In the genomic region with DNA sequence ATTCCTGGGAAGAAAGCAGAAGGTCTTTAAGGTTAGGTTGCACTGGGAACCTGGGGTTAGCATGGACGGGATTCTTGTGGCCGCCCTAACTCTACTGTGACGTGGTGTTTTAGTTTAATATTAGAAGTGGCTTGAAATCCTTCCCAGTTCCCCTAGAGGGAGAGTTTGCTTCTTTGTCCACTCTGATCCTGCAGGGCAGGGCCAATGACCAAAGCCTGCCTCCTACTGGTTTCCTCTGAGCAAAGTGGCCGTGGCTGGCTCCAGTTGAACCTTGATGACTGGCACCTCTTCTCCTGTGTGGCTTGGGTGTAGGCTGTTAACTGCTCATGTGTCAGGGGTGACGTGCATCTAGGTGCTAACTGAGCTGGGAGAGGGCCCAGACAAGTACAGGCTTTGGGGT, we compare ENCODE assay signal across 9 mouse cellular contexts. TPM values are rescaled to one million over a fixed set of nuclear protein-coding genes. Genes with fewer than 3 reads are reported as not detected.
A peak's percentile ranks its signal among the peaks of the same experiment; 100 is the strongest.
DNase-seq lines count a peak whose midpoint lies in the region; ATAC-seq and TF ChIP-seq lines count a peak whose summit lies in the region.
"Had no signal": no experiment of that assay in that cellular context is flagged by ENCODE, and none has a peak within 500 bp of the region (broad histone marks: within the 10 kb centered on the region; RNA-seq: fewer than 3 reads in every experiment).

No protein-coding gene starts in this region.

- no peak for TF ChIP-seq EP300 in liver, embryonic 14.5 days (IDR thresholded peaks at IDR 0.05; ENCODE audit: low read depth)

- peaks cover 24% of the 10 kb centered on the region; the same call in 1 of the 2 replicates for H3K36me3 ChIP-seq in heart, embryonic 10.5 days
- H3K36me3 ChIP-seq in liver, embryonic 14.5 days (replicated peaks; ENCODE audit: control insufficient read depth, insufficient read depth, low read depth), result no peaks in the 10 kb centered on the region
- H3K36me3 ChIP-seq in forebrain, embryonic 12.5 days (replicated peaks), result no peaks in the 10 kb centered on the region

- no peak overlapping the region for H3K4me2 ChIP-seq in liver, embryonic 14.5 days (ENCODE audit: low read depth)
- H3K4me2 ChIP-seq in forebrain, embryonic 12.5 days, result no peak overlapping the region
- H3K4me2 ChIP-seq: heart, embryonic 13.5 days had no signal

- H3K27me3 ChIP-seq in heart, embryonic 10.5 days (ENCODE audit: insufficient read depth, poor library complexity, severe bottlenecking), result no peaks in the 10 kb centered on the region
- no peaks in the 10 kb centered on the region for H3K27me3 ChIP-seq in liver, embryonic 14.5 days (ENCODE audit: control insufficient read depth, insufficient read depth, low read length)
- no peaks in the 10 kb centered on the region for H3K27me3 ChIP-seq in forebrain, embryonic 12.5 days
- H3K27me3 ChIP-seq: heart, embryonic 13.5 days had no signal

- peak overlapping the region; percentile 44 for H3K27ac ChIP-seq in heart, embryonic 10.5 days
- H3K27ac ChIP-seq in liver, embryonic 14.5 days, result no peak overlapping the region
- no peak overlapping the region for H3K27ac ChIP-seq in forebrain, embryonic 12.5 days
- H3K27ac ChIP-seq: heart, embryonic 13.5 days had no signal

- DNase-seq in heart, embryonic 10.5 days (ENCODE audit: low spot score), result no peak
- DNase-seq in heart, postnatal 25 days (ENCODE audit: low spot score), result no peak
- no peak for DNase-seq in liver, embryonic 14.5 days (ENCODE audit: low read depth in 3 of 3, low spot score in 3 of 3)
- DNase-seq in liver (no peak), NIH3T3 (ENCODE audit: low read depth) (peak; percentile 25)
- peak; percentile 44 to 65 for DNase-seq in kidney, postnatal 4 days
- DNase-seq: cerebellum, postnatal 10 days had no signal

- TF ChIP-seq CTCF in liver, embryonic 14.5 days (IDR thresholded peaks at IDR 0.05; ENCODE audit: low read depth), result peak; percentile 34

- WGBS in heart, embryonic 10.5 days, result 63% methylated on average over 5 of the region's 5 CpGs
- WGBS in liver, embryonic 14.5 days (ENCODE audit: insufficient replicate concordance), result 50% methylated on average over 5 of the region's 5 CpGs
- WGBS in forebrain, embryonic 12.5 days, result 65% methylated on average over 5 of the region's 5 CpGs

- H3K4me3 ChIP-seq in heart, embryonic 10.5 days, result no peak overlapping the region
- no peak overlapping the region for H3K4me3 ChIP-seq in liver, embryonic 14.5 days (ENCODE audit: insufficient read depth in 1 of 2, low read depth in 2 of 2, low read length in 2 of 2)
- no peak overlapping the region for H3K4me3 ChIP-seq in forebrain, embryonic 12.5 days (replicated peaks)
- H3K4me3 ChIP-seq: heart, embryonic 13.5 days had no signal

- no peak for ATAC-seq in liver, embryonic 14.5 days (ENCODE audit: insufficient read depth)
- ATAC-seq in forebrain, embryonic 12.5 days (ENCODE audit: low FRiP score), result no peak

- H3K4me1 ChIP-seq in heart, embryonic 10.5 days, result 0 out of 2 replicates have a peak, but pooled peaks cover 7% of the 10 kb centered on the region
- H3K4me1 ChIP-seq in liver, embryonic 14.5 days (replicated peaks; ENCODE audit: control insufficient read depth in 2 of 2, insufficient read depth in 2 of 2, low read length in 1 of 2), result no peaks in the 10 kb centered on the region; a peak in 1 of 4 replicates
- no peaks in the 10 kb centered on the region for H3K4me1 ChIP-seq in forebrain, embryonic 12.5 days

- no peak overlapping the region for H3K9ac ChIP-seq in liver, embryonic 14.5 days (replicated peaks)
- no peak overlapping the region for H3K9ac ChIP-seq in forebrain, embryonic 12.5 days
- H3K9ac ChIP-seq: heart, embryonic 13.5 days had no signal

- H3K9me3 ChIP-seq in heart, embryonic 10.5 days, result no peaks in the 10 kb centered on the region
- no peaks in the 10 kb centered on the region for H3K9me3 ChIP-seq in liver, embryonic 14.5 days (ENCODE audit: control insufficient read depth, low read length)
- H3K9me3 ChIP-seq in forebrain, embryonic 12.5 days, result no peaks in the 10 kb centered on the region
- H3K9me3 ChIP-seq: heart, embryonic 13.5 days had no signal

- intact Hi-C loops in heart, postnatal 25 days (cut with DNase I), result loop anchor here (5.0 kb wide), 2 partner anchors 34 to 139 kb away; a partner anchor contains a TSS

RNA-seq across cellular contexts. Expression of a gene that starts 6.8 kb away (rescaled TPM):
- 268 and 288 TPM in 2 replicates for polyA plus RNA-seq in heart, embryonic 10.5 days (2016; fragmentation: Nextera tagmentation; extraction: Ambion mirVana)
- total RNA-seq in heart, postnatal 25 days (2021), result 100 to 1,000 TPM; 249 to 259 TPM
- 17.2 and 21.5 TPM in 2 replicates for polyA plus RNA-seq in liver, embryonic 14.5 days (2012; rRNA removed)
- polyA plus RNA-seq in liver, embryonic 14.5 days (2014; fragmentation: Nextera tagmentation; extraction: Ambion mirVana), result 29.6 and 33.2 TPM in 2 replicates
- 247 and 249 TPM in 2 replicates for polyA plus RNA-seq in forebrain, embryonic 12.5 days (2016; fragmentation: Nextera tagmentation; extraction: Ambion mirVana)

RNA-seq across cellular contexts. Expression of a gene that starts 31.6 kb away (rescaled TPM):
- polyA plus RNA-seq in heart, embryonic 10.5 days (2016; fragmentation: Nextera tagmentation; extraction: Ambion mirVana), result 117 and 179 TPM in 2 replicates
- 10 to 100 TPM; 37.1 to 39.3 TPM for total RNA-seq in heart, postnatal 25 days (2021)
- 8.9 and 11.6 TPM in 2 replicates for polyA plus RNA-seq in liver, embryonic 14.5 days (2012; rRNA removed)
- 11.9 and 13.9 TPM in 2 replicates for polyA plus RNA-seq in liver, embryonic 14.5 days (2014; fragmentation: Nextera tagmentation; extraction: Ambion mirVana)
- polyA plus RNA-seq in forebrain, embryonic 12.5 days (2016; fragmentation: Nextera tagmentation; extraction: Ambion mirVana), result 9.9 and 10.5 TPM in 2 replicates

Comparison
In these comparisons a context has a peak if more than half of its experiments do, and no peak if none do; other contexts are left out.
1. DNase-seq: peak in NIH3T3 (single experiment) and kidney, postnatal 4 days (2 of 2); none in heart, embryonic 10.5 days (single experiment), heart, postnatal 25 days (single experiment), liver, embryonic 14.5 days (0 of 3) and liver (single experiment).